ENCODE assay signal across 9 mouse cellular contexts in genomic region chr5:124043999-124044398, GRCm38 (mm10). TPM values are rescaled to one million over a fixed set of nuclear protein-coding genes. Genes with fewer than 3 reads are reported as not detected.
DNase-seq lines count a peak whose midpoint lies in the region; ATAC-seq and TF ChIP-seq lines count a peak whose summit lies in the region.
"Had no signal": no experiment of that assay in that cellular context is flagged by ENCODE, and none has a peak within 500 bp of the region (broad histone marks: within the 10 kb centered on the region; RNA-seq: fewer than 3 reads in every experiment).

No protein-coding gene starts in this region.

- H3K27ac ChIP-seq in lung, embryonic 14.5 days (ENCODE audit: low read depth) = 0 out of 2 replicates have a peak overlapping the region, but pooled peaks have one; percentile 63
- peak overlapping the region; percentile 94 for H3K27ac ChIP-seq in forebrain, embryonic 14.5 days (ENCODE audit: low read depth, low read length)
- H3K27ac ChIP-seq in liver, embryonic 12.5 days = peak overlapping the region; percentile 75; the same call in 1 of the 2 replicates
- H3K27ac ChIP-seq in stomach, embryonic 14.5 days (ENCODE audit: low read length) = peak overlapping the region; percentile 63; the same call in 1 of the 2 replicates

- TF ChIP-seq CTCF in lung, embryonic 14.5 days (IDR thresholded peaks at IDR 0.05; ENCODE audit: low read depth) = no peak

- H3K4me3 ChIP-seq in lung, embryonic 14.5 days (ENCODE audit: low read depth, low read length) = no peak overlapping the region
- H3K4me3 ChIP-seq in forebrain, embryonic 14.5 days (ENCODE audit: low read depth, low read length) = no peak overlapping the region
- H3K4me3 ChIP-seq in liver, embryonic 12.5 days = no peak overlapping the region
- H3K4me3 ChIP-seq in stomach, embryonic 14.5 days (ENCODE audit: low read depth, low read length) = no peak overlapping the region

- H3K4me1 ChIP-seq in lung, embryonic 14.5 days (ENCODE audit: insufficient read depth) = 0 out of 2 replicates have a peak, but pooled peaks cover 2% of the 10 kb centered on the region
- peaks cover 20% of the 10 kb centered on the region for H3K4me1 ChIP-seq in forebrain, embryonic 14.5 days (ENCODE audit: control insufficient read depth, insufficient read depth, low read length)
- H3K4me1 ChIP-seq in liver, embryonic 12.5 days = peaks cover 59% of the 10 kb centered on the region
- peaks cover 4% of the 10 kb centered on the region; the same call in 1 of the 2 replicates for H3K4me1 ChIP-seq in stomach, embryonic 14.5 days (ENCODE audit: control insufficient read depth, insufficient read depth, low read length)

- no peaks in the 10 kb centered on the region for H3K9me3 ChIP-seq in lung, embryonic 14.5 days (ENCODE audit: low read depth, low read length)
- no peaks in the 10 kb centered on the region for H3K9me3 ChIP-seq in forebrain, embryonic 14.5 days (replicated peaks; ENCODE audit: control insufficient read depth, low read length)
- no peaks in the 10 kb centered on the region for H3K9me3 ChIP-seq in liver, embryonic 12.5 days (replicated peaks)
- no peaks in the 10 kb centered on the region for H3K9me3 ChIP-seq in stomach, embryonic 14.5 days (ENCODE audit: control insufficient read depth, low read depth, low read length)
- H3K9me3 ChIP-seq: G1E had no signal

- no peak for ATAC-seq in lung, embryonic 14.5 days (ENCODE audit: insufficient read depth)
- peak; percentile 38; the same call in 1 of the 2 replicates for ATAC-seq in forebrain, embryonic 14.5 days
- no peak for ATAC-seq in liver, embryonic 12.5 days
- ATAC-seq in stomach, embryonic 14.5 days (ENCODE audit: insufficient number of reproducible peaks, insufficient read depth, low FRiP score, low read depth) = no peak
- ATAC-seq: inflammation-experienced regulatory T-cells, adult 6 months had no signal

- H3K36me3 ChIP-seq in lung, embryonic 14.5 days (ENCODE audit: insufficient read depth) = no peaks in the 10 kb centered on the region
- H3K36me3 ChIP-seq in forebrain, embryonic 14.5 days (ENCODE audit: control insufficient read depth, insufficient read depth, low read length) = no peaks in the 10 kb centered on the region
- no peaks in the 10 kb centered on the region for H3K36me3 ChIP-seq in liver, embryonic 12.5 days
- H3K36me3 ChIP-seq in stomach, embryonic 14.5 days (ENCODE audit: control insufficient read depth, insufficient read depth, low read length) = no peaks in the 10 kb centered on the region

- WGBS in lung, embryonic 14.5 days = 85% methylated on average over 5 of the region's 5 CpGs
- WGBS in forebrain, embryonic 14.5 days = 59% methylated on average over 5 of the region's 5 CpGs
- 81% methylated on average over 5 of the region's 5 CpGs for WGBS in liver, embryonic 12.5 days (ENCODE audit: insufficient replicate concordance)
- WGBS in stomach, embryonic 14.5 days = 86% methylated on average over 5 of the region's 5 CpGs

- no peak for DNase-seq in lung, embryonic 14.5 days
- no peak for DNase-seq in lung, postnatal 14 days
- no peak for DNase-seq in forebrain, embryonic 14.5 days (ENCODE audit: low spot score)
- DNase-seq in urinary bladder, adult 18-20 months (ENCODE audit: low spot score in 2 of 2) = no peak
- no peak for DNase-seq in urinary bladder, postnatal 4 days (ENCODE audit: low spot score in 2 of 2)

- H3K9ac ChIP-seq in lung, embryonic 14.5 days = no peak overlapping the region
- no peak overlapping the region for H3K9ac ChIP-seq in forebrain, embryonic 14.5 days (ENCODE audit: low read length)
- no peak overlapping the region for H3K9ac ChIP-seq in liver, embryonic 12.5 days
- no peak overlapping the region for H3K9ac ChIP-seq in stomach, embryonic 14.5 days (replicated peaks; ENCODE audit: low read depth, low read length)

- H3K4me2 ChIP-seq in lung, embryonic 14.5 days = no peak overlapping the region
- no peak overlapping the region for H3K4me2 ChIP-seq in forebrain, embryonic 14.5 days (ENCODE audit: low read length)
- no peak overlapping the region for H3K4me2 ChIP-seq in liver, embryonic 12.5 days
- H3K4me2 ChIP-seq in stomach, embryonic 14.5 days (replicated peaks; ENCODE audit: low read depth, low read length) = no peak overlapping the region

- H3K27me3 ChIP-seq in lung, embryonic 14.5 days (ENCODE audit: insufficient read depth, low read length) = no peaks in the 10 kb centered on the region
- no peaks in the 10 kb centered on the region for H3K27me3 ChIP-seq in forebrain, embryonic 14.5 days (replicated peaks; ENCODE audit: control insufficient read depth, insufficient read depth, low read length)
- no peaks in the 10 kb centered on the region for H3K27me3 ChIP-seq in liver, embryonic 12.5 days (replicated peaks)
- H3K27me3 ChIP-seq in stomach, embryonic 14.5 days (ENCODE audit: control insufficient read depth, insufficient read depth, low read length) = no peaks in the 10 kb centered on the region

RNA-seq across cellular contexts. Expression of gene Vps37b, which starts 11.9 kb away (rescaled TPM):
- polyA plus RNA-seq in lung, embryonic 14.5 days (2014; fragmentation: Nextera tagmentation; extraction: Ambion mirVana) = 34.8 and 39.3 TPM in 2 replicates
- polyA plus RNA-seq in forebrain, embryonic 14.5 days (2014; fragmentation: Nextera tagmentation; extraction: Ambion mirVana) = 70.5 and 86.6 TPM in 2 replicates
- polyA plus RNA-seq in liver, embryonic 12.5 days (2016; fragmentation: Nextera tagmentation; extraction: Ambion mirVana) = 20.9 and 21.8 TPM in 2 replicates
- polyA plus RNA-seq in stomach, embryonic 14.5 days (2014; fragmentation: Nextera tagmentation; extraction: Ambion mirVana) = 29.3 and 31.5 TPM in 2 replicates

RNA-seq across cellular contexts. Expression of gene Abcb9, which starts 51.6 kb away (rescaled TPM):
- 0.88 and 1.1 TPM in 2 replicates for polyA plus RNA-seq in lung, embryonic 14.5 days (2014; fragmentation: Nextera tagmentation; extraction: Ambion mirVana)
- polyA plus RNA-seq in forebrain, embryonic 14.5 days (2014; fragmentation: Nextera tagmentation; extraction: Ambion mirVana) = 6.8 and 7.9 TPM in 2 replicates
- 5.0 and 5.6 TPM in 2 replicates for polyA plus RNA-seq in liver, embryonic 12.5 days (2016; fragmentation: Nextera tagmentation; extraction: Ambion mirVana)
- polyA plus RNA-seq in stomach, embryonic 14.5 days (2014; fragmentation: Nextera tagmentation; extraction: Ambion mirVana) = 1.7 and 2.1 TPM in 2 replicates
